Mouse (Mus musculus) midbrain, postnatal 0 days (tissue): ENCODE results near the gene Tns1. TPM values are rescaled to one million over a fixed set of nuclear protein-coding genes. Genes with fewer than 3 reads are reported as not detected.

Source experiments
- ATAC-seq: fragments of 200-750 bp; cut with Nextera tagmentation; 2 replicates; pipeline ENCODE4 v1.8.0; 2017; ENCODE audit warnings: moderate number of reproducible peaks, mild to moderate bottlenecking, moderate TSS enrichment, moderate library complexity; ENCODE audit not compliant: low FRiP score
- DNase-seq: peaks from one replicate; pipeline ENCODE4 v3.0.0-alpha.2; 2015; ENCODE audit warnings: low spot score
- H3K27ac ChIP-seq: fragments of 300-500 bp; sonication (generic); 2 replicates; pipeline ENCODE4 v1.5.1; 2014; ENCODE audit warnings: low read depth, mild to moderate bottlenecking, low read length, mixed read lengths
- H3K27me3 ChIP-seq: fragments of 300-500 bp; sonication (generic); 2 replicates; pipeline ENCODE4 v1.6.1; 2014; ENCODE audit warnings: low read length, control low read depth, mixed read lengths; ENCODE audit not compliant: insufficient read depth
- H3K36me3 ChIP-seq: fragments of 300-500 bp; sonication (generic); 2 replicates; pipeline ENCODE4 v1.6.1; 2014; ENCODE audit warnings: low read length, control low read depth, mixed read lengths; ENCODE audit not compliant: insufficient read depth
- H3K4me1 ChIP-seq: fragments of 300-500 bp; sonication (generic); 2 replicates; pipeline ENCODE4 v1.6.1; 2014; ENCODE audit warnings: mild to moderate bottlenecking, control low read depth, antibody characterized with exemption, low read length, mixed read lengths; ENCODE audit not compliant: insufficient read depth
- H3K4me2 ChIP-seq: fragments of 300-500 bp; sonication (generic); 2 replicates; pipeline ENCODE4 v1.6.1; 2014; ENCODE audit warnings: low read depth, mild to moderate bottlenecking, low read length, mixed read lengths; ENCODE audit not compliant: poor library complexity, severe bottlenecking
- H3K4me3 ChIP-seq: fragments of 300-500 bp; sonication (generic); 2 replicates; pipeline ENCODE4 v1.5.1; 2014; ENCODE audit warnings: low read depth, mild to moderate bottlenecking, low read length, moderate library complexity
- H3K9ac ChIP-seq: fragments of 300-500 bp; sonication (generic); replicated peaks from 2 replicates; pipeline ENCODE4 v1.6.1; 2014; ENCODE audit warnings: mild to moderate bottlenecking, low read length, moderate library complexity, mixed read lengths; ENCODE audit not compliant: poor library complexity, severe bottlenecking
- H3K9me3 ChIP-seq: fragments of 300-500 bp; sonication (generic); 2 replicates; pipeline ENCODE4 v1.6.1; 2016; ENCODE audit warnings: low read length, control low read depth
- CTCF ChIP-seq: IDR thresholded peaks from 2 replicates; pipeline ENCODE4 v1.5.1; 2016; ENCODE audit warnings: antibody characterized with exemption, mild to moderate bottlenecking
- WGBS: fragments of 180-500 bp; shearing (Covaris S2); extraction: QIAGEN DNeasy Blood & Tissue Kit; methylation state at CpG from one replicate; pipeline ENCODE4 v1.1.7; 2014; 5-methylcytosine and 5-hydroxymethylcytosine counted together
- polyA plus RNA-seq: library from polyadenylated mRNA; unstranded; fragments of >200 nt; fragmentation: Nextera tagmentation; extraction: Ambion mirVana; gene quantifications from 2 replicates; pipeline ENCODE4 v1.2.1, GENCODE M21; 2015
- total RNA-seq: library from RNA; depleted of rRNA; stranded (reverse); fragments of >200 nt; gene quantifications from 2 replicates; pipeline ENCODE4 v1.2.3, GENCODE M21; 2014

Gene Tns1
- total and polyA plus RNA-seq, 2 experiments from 2014 or later, result 9.8 to 31.5 TPM

GRCm38 (mm10) chr1:73918001-73918400 is 206.2 kb downstream of the Tns1 start:
- DNase-seq, result no peak

GRCm38 (mm10) chr1:73916298-73916697 is 208.0 kb downstream of the Tns1 start:
- H3K9me3 ChIP-seq, result no peaks in the 10 kb centered on the region
- no peak for ATAC-seq
- no peaks in the 10 kb centered on the region; the same call in 1 of the 2 replicates for H3K4me1 ChIP-seq
- H3K4me2 ChIP-seq, result no peak overlapping the region
- no peak for DNase-seq
- 0 out of 2 replicates have a peak, but pooled peaks cover 7% of the 10 kb centered on the region for H3K36me3 ChIP-seq
- H3K27ac ChIP-seq, result no peak overlapping the region
- H3K27me3 ChIP-seq, result no peaks in the 10 kb centered on the region
- no peak overlapping the region for H3K9ac ChIP-seq
- no peak overlapping the region for H3K4me3 ChIP-seq
- no peak for TF ChIP-seq CTCF
- WGBS, result 92% methylated on average over 1 of the region's 1 CpGs

More at GRCm38 (mm10) chr1:73918001-73918400, 206.2 kb downstream of the Tns1 start:
- Histone ChIP-seq H3K27me3 (no peaks in the 10 kb centered on the region), H3K27ac (no peak overlapping the region), H3K9me3 (no peaks in the 10 kb centered on the region), H3K9ac (no peak overlapping the region), H3K4me2 (no peak overlapping the region), H3K36me3 (0 out of 2 replicates have a peak, but pooled peaks cover 7% of the 10 kb centered on the region), H3K4me1 (no peaks in the 10 kb centered on the region; the same call in 1 of the 2 replicates), H3K4me3 (no peak overlapping the region)
- no peak for TF ChIP-seq CTCF
- no peak for ATAC-seq
- 66% methylated on average over 11 of the region's 11 CpGs for WGBS

GRCm38 (mm10) chr1:73915218-73916070 is 208.8 kb downstream of the Tns1 start:
- H3K9me3 ChIP-seq, result no peaks in the 10 kb centered on the region
- ATAC-seq (no peak; the same call in 1 of the 2 replicates), DNase-seq (peak; percentile 20)
- H3K4me1 ChIP-seq, result no peaks in the 10 kb centered on the region; the same call in 1 of the 2 replicates
- no peak overlapping the region for H3K4me2 ChIP-seq
- H3K27ac ChIP-seq, result no peak overlapping the region
- TF ChIP-seq CTCF, result no peak
- no peaks in the 10 kb centered on the region for H3K27me3 ChIP-seq
- WGBS, result 74% methylated on average over 8 of the region's 8 CpGs
- H3K4me3 ChIP-seq, result no peak overlapping the region
- 0 out of 2 replicates have a peak, but pooled peaks cover 3% of the 10 kb centered on the region for H3K36me3 ChIP-seq
- H3K9ac ChIP-seq, result no peak overlapping the region

GRCm38 (mm10) chr1:73914076-73914475 is 210.2 kb downstream of the Tns1 start:
- Histone ChIP-seq H3K9me3 (no peaks in the 10 kb centered on the region), H3K27me3 (no peaks in the 10 kb centered on the region), H3K36me3 (0 out of 2 replicates have a peak, but pooled peaks cover 3% of the 10 kb centered on the region), H3K27ac (no peak overlapping the region), H3K4me2 (no peak overlapping the region), H3K9ac (no peak overlapping the region), H3K4me3 (no peak overlapping the region), H3K4me1 (no peaks in the 10 kb centered on the region; the same call in 1 of the 2 replicates)
- ATAC-seq (no peak), DNase-seq (peak; percentile 26)
- 33% methylated on average over 9 of the region's 9 CpGs for WGBS
- no peak for TF ChIP-seq CTCF

GRCm38 (mm10) chr1:73913071-73914005 is 210.9 kb downstream of the Tns1 start:
- DNase-seq, result no peak
- H3K27ac ChIP-seq, result no peak overlapping the region
- ATAC-seq, result no peak
- H3K4me1 ChIP-seq, result no peaks in the 10 kb centered on the region; the same call in 1 of the 2 replicates
- no peaks in the 10 kb centered on the region for H3K27me3 ChIP-seq
- no peak overlapping the region for H3K4me3 ChIP-seq
- WGBS, result 76% methylated on average over 19 of the region's 19 CpGs
- no peak for TF ChIP-seq CTCF
- no peaks in the 10 kb centered on the region for H3K9me3 ChIP-seq
- no peak overlapping the region for H3K4me2 ChIP-seq
- H3K9ac ChIP-seq, result no peak overlapping the region
- H3K36me3 ChIP-seq, result 0 out of 2 replicates have a peak, but pooled peaks cover 3% of the 10 kb centered on the region
